Mouse (Mus musculus): Measurements from ENCODE around the gene Plekhg3. TPM values are rescaled to one million over a fixed set of nuclear protein-coding genes. Genes with fewer than 3 reads are reported as not detected.

The Plekhg3 gene
- polyA plus RNA-seq, 1 experiment: 28.5 TPM

DNA sequence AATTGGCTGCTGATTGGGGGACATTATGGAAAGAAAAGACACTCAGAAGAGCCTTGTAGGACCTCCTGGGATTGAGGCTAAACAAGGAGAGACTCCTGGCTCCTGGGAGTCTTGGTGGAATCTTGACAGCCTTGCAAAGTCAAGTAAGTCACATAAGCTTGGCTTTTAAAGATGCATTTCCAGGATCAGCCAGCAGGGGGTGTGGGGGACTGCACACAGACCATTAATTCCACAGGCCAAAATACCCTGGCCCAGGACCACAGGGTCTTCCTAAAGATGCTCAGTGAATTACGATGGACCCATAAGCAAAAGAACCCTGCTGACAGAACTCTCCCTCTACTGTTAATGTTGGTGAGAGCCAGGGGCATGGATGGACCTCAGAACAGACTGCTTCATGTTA is 61.5 kb downstream of the Plekhg3 start:
- H3K27ac ChIP-seq (ENCODE audit: insufficient read depth, low read length): no peak overlapping the region
- TF ChIP-seq POLR2A (IDR thresholded peaks at IDR 0.05; ENCODE audit: insufficient read depth, low read length) (no peak), CTCF (IDR thresholded peaks at IDR 0.05; ENCODE audit: low read depth, low read length) (peak; percentile 65)
- H3K9me3 ChIP-seq (replicated peaks; ENCODE audit: control insufficient read depth, insufficient read depth, low read length, poor library complexity, severe bottlenecking): no peaks in the 10 kb centered on the region
- H3K9ac ChIP-seq (ENCODE audit: low read depth, poor library complexity, severe bottlenecking): no peak overlapping the region
- no peaks in the 10 kb centered on the region for H3K36me3 ChIP-seq (ENCODE audit: control insufficient read depth, insufficient read depth, low read length, poor library complexity, severe bottlenecking)
- no peak overlapping the region for H3K4me3 ChIP-seq (ENCODE audit: low read depth, low read length)
- H3K4me1 ChIP-seq (ENCODE audit: control insufficient read depth, insufficient read depth, low read length): peaks cover 4% of the 10 kb centered on the region
- H3K27me3 ChIP-seq (ENCODE audit: control insufficient read depth, insufficient read depth, low read length, poor library complexity, severe bottlenecking): no peaks in the 10 kb centered on the region

DNA sequence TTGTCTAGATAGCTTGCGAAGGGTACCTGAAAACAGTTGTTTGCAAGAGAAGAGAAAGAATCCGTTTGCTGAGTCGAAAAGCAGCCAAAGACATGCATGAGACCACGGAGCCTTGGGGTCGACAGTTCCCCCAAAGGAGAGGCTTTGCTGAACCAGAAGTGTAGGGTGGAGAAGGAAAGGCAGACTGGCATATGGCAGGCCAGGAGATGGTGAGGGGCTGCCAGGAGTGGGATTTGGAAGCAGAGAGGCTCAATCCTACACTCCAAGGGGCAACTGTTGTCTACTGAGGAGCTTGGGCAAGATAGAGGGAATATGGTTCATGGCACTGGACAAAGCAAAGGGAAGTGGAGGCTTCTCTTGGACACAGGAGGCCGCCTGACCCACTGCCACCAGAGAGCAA is 62.6 kb downstream of the Plekhg3 start:
- TF ChIP-seq POLR2A (IDR thresholded peaks at IDR 0.05; ENCODE audit: insufficient read depth, low read length) (no peak), CTCF (IDR thresholded peaks at IDR 0.05; ENCODE audit: low read depth, low read length) (no peak), EP300 (IDR thresholded peaks at IDR 0.05; ENCODE audit: insufficient read depth, low read depth, low read length) (no peak)
- Histone ChIP-seq H3K27ac (ENCODE audit: insufficient read depth, low read length) (no peak overlapping the region), H3K4me3 (ENCODE audit: low read depth, low read length) (no peak overlapping the region), H3K9ac (ENCODE audit: low read depth, poor library complexity, severe bottlenecking) (no peak overlapping the region), H3K4me1 (ENCODE audit: control insufficient read depth, insufficient read depth, low read length) (peaks cover 4% of the 10 kb centered on the region), H3K36me3 (ENCODE audit: control insufficient read depth, insufficient read depth, low read length, poor library complexity, severe bottlenecking) (no peaks in the 10 kb centered on the region), H3K9me3 (replicated peaks; ENCODE audit: control insufficient read depth, insufficient read depth, low read length, poor library complexity, severe bottlenecking) (no peaks in the 10 kb centered on the region), H3K27me3 (ENCODE audit: control insufficient read depth, insufficient read depth, low read length, poor library complexity, severe bottlenecking) (no peaks in the 10 kb centered on the region)

DNA sequence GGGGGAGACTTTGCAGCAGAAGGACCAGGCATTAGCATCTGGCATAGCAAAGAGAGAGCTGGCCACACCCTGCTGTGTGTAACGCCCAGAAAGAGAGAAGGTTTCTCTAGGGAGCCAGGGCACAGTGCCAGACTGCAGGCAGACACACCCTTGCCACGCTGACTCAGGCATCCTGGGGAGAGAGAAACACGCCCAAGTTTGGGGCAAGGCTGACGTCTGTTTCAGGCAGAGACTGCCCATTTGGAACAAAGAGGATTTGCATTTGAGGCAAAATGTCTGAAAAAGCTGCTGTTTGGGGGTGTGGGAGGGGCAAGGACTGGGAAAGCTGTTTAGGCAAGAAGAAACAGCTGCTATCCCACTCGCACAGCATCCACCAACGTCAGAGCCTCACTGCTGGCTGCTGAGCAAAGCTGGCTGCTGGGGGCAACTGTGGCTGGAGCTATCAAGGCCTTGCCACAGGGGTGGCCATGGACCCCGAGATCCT is 63.2 kb downstream of the Plekhg3 start:
- Histone ChIP-seq H3K27me3 (ENCODE audit: control insufficient read depth, insufficient read depth, low read length, poor library complexity, severe bottlenecking) (no peaks in the 10 kb centered on the region), H3K4me1 (ENCODE audit: control insufficient read depth, insufficient read depth, low read length) (peaks cover 4% of the 10 kb centered on the region), H3K9me3 (replicated peaks; ENCODE audit: control insufficient read depth, insufficient read depth, low read length, poor library complexity, severe bottlenecking) (no peaks in the 10 kb centered on the region), H3K9ac (ENCODE audit: low read depth, poor library complexity, severe bottlenecking) (no peak overlapping the region), H3K36me3 (ENCODE audit: control insufficient read depth, insufficient read depth, low read length, poor library complexity, severe bottlenecking) (no peaks in the 10 kb centered on the region), H3K27ac (ENCODE audit: insufficient read depth, low read length) (no peak overlapping the region), H3K4me3 (ENCODE audit: low read depth, low read length) (no peak overlapping the region)
- no peak for TF ChIP-seq POLR2A (IDR thresholded peaks at IDR 0.05; ENCODE audit: insufficient read depth, low read length)
- no peak for TF ChIP-seq EP300 (IDR thresholded peaks at IDR 0.05; ENCODE audit: insufficient read depth, low read depth, low read length)
- TF ChIP-seq CTCF (IDR thresholded peaks at IDR 0.05; ENCODE audit: low read depth, low read length): no peak

DNA sequence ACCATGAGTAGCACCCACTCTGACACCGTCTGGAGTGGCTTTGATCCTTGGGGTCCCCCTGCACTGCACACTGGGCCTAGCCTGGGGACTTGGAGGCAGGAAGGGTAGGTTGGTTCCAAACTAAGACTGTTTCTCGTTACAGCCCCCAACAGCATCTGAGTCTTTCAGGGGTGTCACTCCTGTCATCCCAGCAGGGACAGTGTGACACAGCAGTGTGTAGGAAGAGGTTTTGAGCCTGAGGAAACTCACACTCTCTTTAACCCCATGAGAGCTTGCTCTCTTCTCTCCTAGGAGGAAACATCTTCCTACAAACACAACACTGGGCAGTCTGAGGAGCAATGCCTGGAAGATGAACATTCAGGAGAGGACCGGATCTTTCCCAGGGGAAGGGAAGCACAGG is 63.9 kb downstream of the Plekhg3 start:
- H3K36me3 ChIP-seq (ENCODE audit: control insufficient read depth, insufficient read depth, low read length, poor library complexity, severe bottlenecking): no peaks in the 10 kb centered on the region
- H3K9ac ChIP-seq (ENCODE audit: low read depth, poor library complexity, severe bottlenecking): no peak overlapping the region
- TF ChIP-seq POLR2A (IDR thresholded peaks at IDR 0.05; ENCODE audit: insufficient read depth, low read length): no peak
- no peak for TF ChIP-seq CTCF (IDR thresholded peaks at IDR 0.05; ENCODE audit: low read depth, low read length)
- no peak for TF ChIP-seq EP300 (IDR thresholded peaks at IDR 0.05; ENCODE audit: insufficient read depth, low read depth, low read length)
- H3K27me3 ChIP-seq (ENCODE audit: control insufficient read depth, insufficient read depth, low read length, poor library complexity, severe bottlenecking): no peaks in the 10 kb centered on the region
- H3K4me3 ChIP-seq (ENCODE audit: low read depth, low read length): no peak overlapping the region
- no peaks in the 10 kb centered on the region for H3K9me3 ChIP-seq (replicated peaks; ENCODE audit: control insufficient read depth, insufficient read depth, low read length, poor library complexity, severe bottlenecking)
- H3K4me1 ChIP-seq (ENCODE audit: control insufficient read depth, insufficient read depth, low read length): peaks cover 4% of the 10 kb centered on the region
- H3K27ac ChIP-seq (ENCODE audit: insufficient read depth, low read length): no peak overlapping the region

DNA sequence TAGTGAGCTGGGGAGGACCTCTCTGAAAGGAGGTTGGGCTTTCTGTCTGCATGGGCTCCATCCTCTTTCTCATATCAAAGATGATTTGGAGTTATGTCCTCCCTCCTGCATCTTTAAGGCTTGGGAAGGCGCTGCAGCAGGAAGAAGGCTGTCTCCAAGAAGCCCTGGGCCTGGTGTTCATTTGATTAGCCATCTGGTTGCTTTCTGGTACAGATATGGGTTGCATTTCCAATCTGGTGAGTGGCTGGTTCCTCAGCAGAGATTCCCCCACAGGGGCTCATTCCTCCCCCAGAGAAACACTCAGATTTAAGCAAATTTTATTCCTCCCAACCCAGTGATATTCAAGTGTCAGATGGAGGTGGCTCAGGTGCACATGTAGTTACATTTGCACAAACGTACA is 65.1 kb downstream of the Plekhg3 start:
- peaks cover 4% of the 10 kb centered on the region for H3K4me1 ChIP-seq (ENCODE audit: control insufficient read depth, insufficient read depth, low read length)
- H3K27ac ChIP-seq (ENCODE audit: insufficient read depth, low read length): no peak overlapping the region
- H3K36me3 ChIP-seq (ENCODE audit: control insufficient read depth, insufficient read depth, low read length, poor library complexity, severe bottlenecking): no peaks in the 10 kb centered on the region
- no peak overlapping the region for H3K9ac ChIP-seq (ENCODE audit: low read depth, poor library complexity, severe bottlenecking)
- H3K9me3 ChIP-seq (replicated peaks; ENCODE audit: control insufficient read depth, insufficient read depth, low read length, poor library complexity, severe bottlenecking): no peaks in the 10 kb centered on the region
- H3K4me3 ChIP-seq (ENCODE audit: low read depth, low read length): no peak overlapping the region
- H3K27me3 ChIP-seq (ENCODE audit: control insufficient read depth, insufficient read depth, low read length, poor library complexity, severe bottlenecking): no peaks in the 10 kb centered on the region
- no peak for TF ChIP-seq POLR2A (IDR thresholded peaks at IDR 0.05; ENCODE audit: insufficient read depth, low read length)
- no peak for TF ChIP-seq CTCF (IDR thresholded peaks at IDR 0.05; ENCODE audit: low read depth, low read length)
- TF ChIP-seq EP300 (IDR thresholded peaks at IDR 0.05; ENCODE audit: insufficient read depth, low read depth, low read length): no peak

DNA sequence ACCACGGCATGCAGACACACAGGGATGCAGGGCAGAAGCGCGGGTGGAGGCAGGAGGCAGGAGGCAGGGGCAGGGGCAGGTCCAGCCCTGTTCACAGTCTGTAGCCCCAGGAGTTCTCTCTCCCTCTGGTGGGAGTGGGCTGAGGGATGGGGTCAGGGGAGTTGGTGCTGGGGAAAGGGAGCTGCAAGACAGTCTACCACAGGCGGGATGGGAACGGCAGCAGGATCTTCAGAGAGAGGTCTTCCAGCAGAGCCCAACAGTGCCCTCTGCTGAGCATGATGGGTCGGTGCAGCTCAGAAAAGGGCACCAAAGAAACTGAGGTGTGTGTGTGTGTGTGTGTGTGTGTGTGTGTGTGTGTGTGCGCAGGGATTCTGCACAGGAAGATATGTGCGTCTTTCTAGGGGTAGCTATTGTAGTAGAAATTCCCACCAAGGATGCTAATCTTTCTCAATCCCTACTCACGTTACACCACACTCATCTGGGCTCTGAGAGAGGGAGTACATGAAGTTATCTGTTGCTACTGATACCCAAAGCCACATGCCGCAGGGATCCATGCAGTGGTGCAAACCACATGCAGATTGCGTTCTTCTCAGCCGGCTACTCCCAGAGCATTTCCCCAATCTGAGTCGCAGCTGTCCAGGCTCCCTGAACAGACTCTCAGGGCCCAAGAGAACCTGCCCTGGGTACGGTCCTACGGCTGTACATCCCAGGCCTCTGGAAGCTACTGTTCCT is 65.8 kb downstream of the Plekhg3 start:
- Histone ChIP-seq H3K4me3 (ENCODE audit: low read depth, low read length) (no peak overlapping the region), H3K9me3 (replicated peaks; ENCODE audit: control insufficient read depth, insufficient read depth, low read length, poor library complexity, severe bottlenecking) (no peaks in the 10 kb centered on the region), H3K9ac (ENCODE audit: low read depth, poor library complexity, severe bottlenecking) (no peak overlapping the region), H3K27ac (ENCODE audit: insufficient read depth, low read length) (no peak overlapping the region), H3K4me1 (ENCODE audit: control insufficient read depth, insufficient read depth, low read length) (peaks cover 4% of the 10 kb centered on the region), H3K27me3 (ENCODE audit: control insufficient read depth, insufficient read depth, low read length, poor library complexity, severe bottlenecking) (no peaks in the 10 kb centered on the region), H3K36me3 (ENCODE audit: control insufficient read depth, insufficient read depth, low read length, poor library complexity, severe bottlenecking) (no peaks in the 10 kb centered on the region)
- TF ChIP-seq EP300 (IDR thresholded peaks at IDR 0.05; ENCODE audit: insufficient read depth, low read depth, low read length) (0 out of 2 replicates have a peak, but pooled peaks have one; percentile 14), POLR2A (IDR thresholded peaks at IDR 0.05; ENCODE audit: insufficient read depth, low read length) (no peak), CTCF (IDR thresholded peaks at IDR 0.05; ENCODE audit: low read depth, low read length) (peak; percentile 95)
